Mouse (Mus musculus) embryonic facial prominence, embryonic 11.5 days (tissue): ENCODE measurements at regions not wholly inside any gene's neighbourhood (a gene's known extent, or its start where the extent isn't known, plus 50 kb on each side); places are given as distances from the start of the nearest gene placed in this dataset.
"Not testable (repeated sequence)": the region's sequence is repeated elsewhere in the genome, so short reads cannot be mapped to it uniquely, and the experiment has no call there.

Experiments
- ATAC-seq: fragments of 200-750 bp; cut with Nextera tagmentation; replicated peaks from 2 replicates; pipeline ENCODE4 v1.8.0; 2017; ENCODE audit warnings: low read depth; ENCODE audit not compliant: insufficient number of reproducible peaks, low FRiP score, low TSS enrichment
- DNase-seq: peaks from one replicate; pipeline ENCODE4 v3.0.0-alpha.2; 2015; ENCODE audit warnings: low spot score
- H3K27ac ChIP-seq: fragments of 300-500 bp; sonication (generic); replicated peaks from 2 replicates; pipeline ENCODE4 v1.5.1; 2014; ENCODE audit warnings: mild to moderate bottlenecking, low read depth, low read length, control low read depth
- H3K27me3 ChIP-seq: fragments of 300-500 bp; sonication (generic); 2 replicates; pipeline ENCODE4 v1.6.1; 2014; ENCODE audit warnings: mild to moderate bottlenecking, low read length, moderate library complexity, mixed read lengths; ENCODE audit not compliant: control insufficient read depth, insufficient read depth
- H3K36me3 ChIP-seq: fragments of 300-500 bp; sonication (generic); replicated peaks from 2 replicates; pipeline ENCODE4 v1.6.1; 2014; ENCODE audit warnings: low read depth, mild to moderate bottlenecking, low read length, moderate library complexity, mixed read lengths; ENCODE audit not compliant: control insufficient read depth, insufficient read depth
- H3K4me1 ChIP-seq: fragments of 300-500 bp; sonication (generic); 2 replicates; pipeline ENCODE4 v1.6.1; 2014; ENCODE audit warnings: low read length, mixed read lengths; ENCODE audit not compliant: control insufficient read depth, insufficient read depth
- H3K4me2 ChIP-seq: fragments of 300-500 bp; sonication (generic); 2 replicates; pipeline ENCODE4 v1.6.1; 2014; ENCODE audit warnings: low read depth, mild to moderate bottlenecking, control low read depth, low read length, moderate library complexity
- H3K4me3 ChIP-seq: fragments of 300-500 bp; sonication (generic); 2 replicates; pipeline ENCODE4 v1.5.1; 2014; ENCODE audit warnings: low read depth, low read length, control low read depth
- H3K9ac ChIP-seq: fragments of 300-500 bp; sonication (generic); replicated peaks from 2 replicates; pipeline ENCODE4 v1.6.1; 2014; ENCODE audit warnings: mild to moderate bottlenecking, control low read depth, low read length
- H3K9me3 ChIP-seq: fragments of 300-500 bp; sonication (generic); replicated peaks from 2 replicates; pipeline ENCODE4 v1.6.1; 2016; ENCODE audit warnings: mild to moderate bottlenecking, low read length, inconsistent platforms, mixed read lengths; ENCODE audit not compliant: control insufficient read depth
- WGBS: fragments of 180-500 bp; shearing (Covaris S2); extraction: QIAGEN DNeasy Blood & Tissue Kit; methylation state at CpG from one replicate; pipeline ENCODE4 v1.1.7; 2014; 5-methylcytosine and 5-hydroxymethylcytosine counted together

DNA sequence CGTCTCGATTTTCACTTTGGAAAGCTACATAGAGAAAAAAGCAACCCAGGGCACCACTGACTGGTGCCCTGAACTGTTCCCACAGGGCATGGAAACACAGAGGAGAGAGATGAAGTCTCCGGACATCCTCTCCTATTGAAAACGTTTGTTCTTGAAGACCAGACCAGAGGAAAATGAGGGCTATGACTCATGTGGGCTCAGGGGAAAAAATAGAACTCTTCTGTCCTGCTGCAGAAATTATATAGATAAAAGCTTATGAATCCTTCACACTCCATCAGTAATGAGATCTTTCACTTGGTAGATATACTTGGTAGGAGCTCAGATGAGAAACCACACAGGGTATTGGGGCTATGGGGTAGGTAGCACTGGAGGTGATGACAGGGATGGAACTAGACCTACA lies 371.4 kb upstream of the Dpp10 start:
- H3K9me3 ChIP-seq, result no peaks in the 10 kb centered on the region
- ATAC-seq, result no peak
- no peak overlapping the region for H3K4me2 ChIP-seq
- no peak overlapping the region for H3K4me3 ChIP-seq
- no peaks in the 10 kb centered on the region for H3K36me3 ChIP-seq
- H3K27ac ChIP-seq, result no peak overlapping the region
- no peaks in the 10 kb centered on the region for H3K27me3 ChIP-seq
- H3K4me1 ChIP-seq, result no peaks in the 10 kb centered on the region
- H3K9ac ChIP-seq, result no peak overlapping the region
- no peak for DNase-seq
- 75% methylated on average over 4 of the region's 4 CpGs for WGBS

DNA sequence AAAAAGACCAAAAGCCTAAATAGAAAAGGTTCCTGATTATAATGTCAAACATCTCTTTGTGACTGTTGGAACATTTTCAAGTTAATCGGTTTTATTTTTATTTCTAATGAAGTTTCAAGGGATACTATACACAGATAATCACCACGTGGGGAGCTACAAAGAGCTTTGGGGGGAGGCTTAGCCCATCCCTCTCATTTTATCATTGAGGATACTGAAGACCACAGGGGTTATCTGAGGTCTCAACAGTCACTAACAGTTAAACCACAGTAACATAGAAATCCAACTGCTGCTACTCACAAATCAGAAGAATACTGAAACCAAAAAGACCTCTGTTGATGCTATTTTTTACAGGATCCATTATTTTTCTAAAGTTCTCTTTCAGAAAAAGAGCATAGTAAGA lies 364.9 kb upstream of the Dpp10 start:
- Histone ChIP-seq H3K4me3 (no peak overlapping the region), H3K27ac (no peak overlapping the region), H3K4me1 (no peaks in the 10 kb centered on the region), H3K9me3 (no peaks in the 10 kb centered on the region), H3K4me2 (no peak overlapping the region), H3K27me3 (no peaks in the 10 kb centered on the region), H3K36me3 (no peaks in the 10 kb centered on the region), H3K9ac (no peak overlapping the region)
- 57% methylated on average over 2 of the region's 2 CpGs for WGBS
- DNase-seq, result no peak
- no peak for ATAC-seq

DNA sequence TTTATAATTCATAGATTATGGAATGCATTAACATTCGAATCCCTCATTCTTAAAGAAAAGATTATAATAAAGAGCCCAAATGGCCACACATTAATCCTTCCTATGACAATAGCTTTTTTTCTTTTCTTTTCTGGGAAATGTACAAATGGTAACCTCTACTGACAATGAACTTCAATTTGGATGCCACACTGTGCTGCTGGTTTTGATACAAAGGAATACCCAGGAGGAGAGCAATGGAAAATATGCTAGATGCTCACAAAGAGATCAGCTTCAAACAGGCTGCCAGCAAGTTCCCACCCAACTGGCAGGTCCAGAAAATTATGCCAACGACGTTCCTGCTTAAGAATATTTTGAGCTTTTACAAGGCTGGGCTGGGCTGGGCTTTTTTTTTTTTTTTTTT lies 364.4 kb upstream of the Dpp10 start:
- no peak for ATAC-seq
- 82% methylated on average over 3 of the region's 3 CpGs for WGBS
- Histone ChIP-seq H3K4me2 (no peak overlapping the region), H3K27me3 (no peaks in the 10 kb centered on the region), H3K9me3 (no peaks in the 10 kb centered on the region), H3K36me3 (no peaks in the 10 kb centered on the region), H3K4me3 (no peak overlapping the region), H3K9ac (no peak overlapping the region), H3K27ac (no peak overlapping the region), H3K4me1 (no peaks in the 10 kb centered on the region)
- no peak for DNase-seq

DNA sequence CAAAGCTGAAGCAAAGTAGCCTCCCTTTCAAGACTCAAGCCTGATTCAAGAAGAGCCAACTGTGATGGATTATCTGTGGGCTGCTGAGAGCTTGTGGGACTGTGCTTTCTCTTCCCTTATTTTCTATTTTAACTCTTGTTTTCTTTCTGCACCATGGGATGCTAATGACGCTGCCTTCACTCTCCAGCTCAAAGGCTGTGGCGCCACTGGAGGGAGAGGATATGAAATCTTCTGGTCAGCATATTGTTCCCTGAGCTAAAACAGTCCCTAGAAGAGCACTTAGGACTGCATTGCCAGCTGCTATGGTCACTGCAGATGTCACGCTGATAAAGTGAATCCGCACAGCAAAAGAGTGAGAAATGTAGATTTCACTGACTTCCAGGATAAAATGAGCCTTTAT lies 324.2 kb upstream of the Dpp10 start:
- Histone ChIP-seq H3K36me3 (no peaks in the 10 kb centered on the region), H3K27ac (no peak overlapping the region), H3K4me3 (no peak overlapping the region), H3K9ac (no peak overlapping the region), H3K4me2 (no peak overlapping the region), H3K9me3 (no peaks in the 10 kb centered on the region), H3K27me3 (no peaks in the 10 kb centered on the region), H3K4me1 (no peaks in the 10 kb centered on the region)
- ATAC-seq (no peak), DNase-seq (no peak)
- 34% methylated on average over 4 of the region's 4 CpGs for whole genome bisulfite sequencing

DNA sequence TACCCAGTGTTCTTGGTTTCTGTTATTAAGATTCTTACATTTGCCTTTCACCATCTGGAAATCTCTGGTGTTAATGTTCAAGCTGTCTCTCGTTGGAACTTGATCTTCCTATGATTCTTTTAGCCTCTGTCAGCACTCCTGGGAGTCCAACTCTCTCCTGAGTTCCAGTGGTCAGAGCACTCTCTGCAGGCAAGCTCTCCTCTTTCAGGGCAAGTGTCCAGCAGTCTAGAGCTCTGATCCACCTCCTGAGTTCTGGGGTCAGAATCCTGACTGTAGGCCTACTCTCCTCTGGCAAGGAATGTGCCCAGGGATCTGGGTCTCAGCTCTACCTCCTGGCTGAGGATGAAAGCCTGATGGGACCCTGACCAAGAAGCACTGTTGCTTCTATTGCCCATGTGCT lies 303.1 kb upstream of the Dpp10 start:
- ATAC-seq, H3K4me1 ChIP-seq, H3K27ac ChIP-seq, H3K36me3 ChIP-seq, H3K4me3 ChIP-seq, DNase-seq, H3K27me3 ChIP-seq, H3K9me3 ChIP-seq, H3K9ac ChIP-seq, H3K4me2 ChIP-seq: not testable (repeated sequence)
- 68% methylated on average over 1 of the region's 1 CpGs for WGBS

DNA sequence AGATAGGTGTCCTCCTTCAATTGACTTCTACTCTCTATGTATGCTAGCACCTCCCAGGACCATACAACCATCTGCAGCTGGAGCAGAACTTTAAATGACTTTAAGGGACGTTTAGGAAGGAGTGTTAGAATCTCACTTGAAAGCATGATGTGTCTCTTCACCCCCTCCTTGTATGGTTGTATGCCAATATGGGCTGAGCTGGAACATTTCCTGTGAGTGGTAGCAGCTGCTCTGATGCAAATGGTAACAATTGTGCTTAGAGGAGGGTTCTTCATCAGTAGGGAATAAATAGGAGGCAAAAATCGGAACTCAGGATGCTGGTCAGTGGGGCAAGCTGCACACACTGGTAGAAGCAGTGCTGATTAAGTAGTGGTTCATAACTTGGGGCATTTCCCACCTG lies 294.1 kb upstream of the Dpp10 start:
- Histone ChIP-seq H3K27ac (no peak overlapping the region), H3K4me2 (no peak overlapping the region), H3K4me1 (no peaks in the 10 kb centered on the region), H3K27me3 (no peaks in the 10 kb centered on the region), H3K9ac (no peak overlapping the region), H3K9me3 (no peaks in the 10 kb centered on the region), H3K4me3 (no peak overlapping the region), H3K36me3 (no peaks in the 10 kb centered on the region)
- DNase-seq (no peak), ATAC-seq (no peak)
- whole genome bisulfite sequencing, result 76% methylated on average over 2 of the region's 2 CpGs

DNA sequence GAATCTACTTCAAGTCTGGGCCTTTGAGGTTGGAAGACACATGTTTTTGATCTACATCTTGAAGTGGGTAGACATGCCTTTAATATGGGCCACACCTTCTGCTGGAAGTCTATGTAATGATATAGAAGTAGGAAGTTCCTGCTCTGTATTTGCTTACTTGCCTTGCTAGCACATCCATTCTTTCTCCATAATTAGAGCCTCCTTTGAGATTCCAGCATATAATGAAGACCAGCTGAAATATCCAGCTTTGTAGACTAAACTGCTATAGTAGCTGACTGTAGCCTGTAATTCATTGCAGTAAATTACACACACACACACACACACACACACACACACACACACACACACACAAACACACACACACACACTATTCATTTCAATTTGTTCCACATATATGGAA lies 293.3 kb upstream of the Dpp10 start:
- ATAC-seq (no peak), DNase-seq (peak; percentile 57)
- H3K9ac ChIP-seq, result no peak overlapping the region
- H3K9me3 ChIP-seq, result no peaks in the 10 kb centered on the region
- no peak overlapping the region for H3K4me2 ChIP-seq
- H3K27ac ChIP-seq, result no peak overlapping the region
- H3K27me3 ChIP-seq, result no peaks in the 10 kb centered on the region
- no peaks in the 10 kb centered on the region for H3K36me3 ChIP-seq
- no peaks in the 10 kb centered on the region for H3K4me1 ChIP-seq
- H3K4me3 ChIP-seq, result no peak overlapping the region

DNA sequence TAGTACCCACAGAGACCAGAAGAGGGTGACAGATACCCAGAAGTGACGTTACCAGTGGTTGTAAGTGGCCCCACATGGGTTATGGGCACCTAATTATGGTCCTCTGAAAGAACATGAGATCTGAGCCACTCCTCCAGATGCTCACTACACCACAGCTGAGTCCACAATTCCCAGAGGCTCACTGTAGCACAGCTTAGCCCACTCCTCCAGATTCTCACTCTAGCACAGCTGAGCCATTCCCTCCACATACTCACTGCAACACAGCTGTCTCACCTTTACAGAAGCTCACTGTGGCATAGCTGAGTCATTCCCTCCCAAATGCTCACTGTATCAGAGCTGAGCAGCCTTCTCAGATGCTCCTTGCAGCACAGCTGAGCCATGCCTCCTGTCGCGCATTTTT lies 286.9 kb upstream of the Dpp10 start:
- DNase-seq (no peak), ATAC-seq (peak; percentile 83)
- no peaks in the 10 kb centered on the region for H3K27me3 ChIP-seq
- H3K4me1 ChIP-seq, result no peaks in the 10 kb centered on the region
- no peak overlapping the region for H3K4me2 ChIP-seq
- no peak overlapping the region for H3K4me3 ChIP-seq
- H3K9ac ChIP-seq, result no peak overlapping the region
- no peaks in the 10 kb centered on the region for H3K9me3 ChIP-seq
- H3K27ac ChIP-seq, result no peak overlapping the region
- WGBS, result 75% methylated on average over 3 of the region's 3 CpGs
- H3K36me3 ChIP-seq, result no peaks in the 10 kb centered on the region
